Mouse (Mus musculus) limb, embryonic 14.5 days (tissue): ENCODE measurements around the gene Nbea. TPM values are rescaled to one million over a fixed set of nuclear protein-coding genes. Genes with fewer than 3 reads are reported as not detected.
A peak's percentile ranks its signal among the peaks of the same experiment; 100 is the strongest.

Experiments used
- ATAC-seq: fragments of 200-750 bp; cut with Nextera tagmentation; 2 replicates; pipeline ENCODE4 v1.8.0; 2017; ENCODE audit warnings: low read depth, moderate number of reproducible peaks, moderate TSS enrichment; ENCODE audit not compliant: low FRiP score
- DNase-seq: peaks from one replicate; pipeline ENCODE4 v3.0.0-alpha.2; 2015; ENCODE audit warnings: low spot score
- H3K27ac ChIP-seq: fragments of 300-500 bp; sonication (generic); replicated peaks from 2 replicates; pipeline ENCODE4 v1.5.1; 2014; ENCODE audit warnings: low read depth, mild to moderate bottlenecking, low read length, moderate library complexity, mixed read lengths
- H3K27me3 ChIP-seq: fragments of 300-500 bp; sonication (generic); 2 replicates; pipeline ENCODE4 v1.6.1; 2014; ENCODE audit warnings: low read length, mixed read lengths; ENCODE audit not compliant: control insufficient read depth, insufficient read depth
- H3K36me3 ChIP-seq: fragments of 300-500 bp; sonication (generic); 2 replicates; pipeline ENCODE4 v1.6.1; 2014; ENCODE audit warnings: mild to moderate bottlenecking, low read length, moderate library complexity, mixed read lengths; ENCODE audit not compliant: control insufficient read depth, insufficient read depth
- H3K4me1 ChIP-seq: fragments of 300-500 bp; sonication (generic); 2 replicates; pipeline ENCODE4 v1.6.1; 2014; ENCODE audit warnings: antibody characterized with exemption, low read length, mixed read lengths; ENCODE audit not compliant: control insufficient read depth, insufficient read depth
- H3K4me2 ChIP-seq: fragments of 300-500 bp; sonication (generic); replicated peaks from 2 replicates; pipeline ENCODE4 v1.6.1; 2014; ENCODE audit warnings: low read depth, mild to moderate bottlenecking, low read length, moderate library complexity; ENCODE audit not compliant: severe bottlenecking
- H3K4me3 ChIP-seq: fragments of 300-500 bp; sonication (generic); replicated peaks from 2 replicates; pipeline ENCODE4 v1.5.1; 2014; ENCODE audit warnings: low read length
- H3K9ac ChIP-seq: fragments of 300-500 bp; sonication (generic); 2 replicates; pipeline ENCODE4 v1.6.1; 2014; ENCODE audit warnings: mild to moderate bottlenecking, low read depth, low read length, moderate library complexity; ENCODE audit not compliant: severe bottlenecking
- H3K9me3 ChIP-seq: fragments of 300-500 bp; sonication (generic); 2 replicates; pipeline ENCODE4 v1.6.1; 2016; ENCODE audit warnings: low read length; ENCODE audit not compliant: control insufficient read depth
- POLR2A ChIP-seq: fragments of 200-500 bp; IDR thresholded peaks from 2 replicates; pipeline ENCODE4 v1.8.0; 2012; ENCODE audit warnings: inconsistent platforms, mild to moderate bottlenecking, moderate library complexity, borderline replicate concordance; ENCODE audit not compliant: insufficient read depth, insufficient read length; ENCODE audit errors: extremely low read depth
- WGBS: fragments of 180-500 bp; shearing (Covaris S2); extraction: QIAGEN DNeasy Blood & Tissue Kit; methylation state at CpG from one replicate; pipeline ENCODE4 v1.1.7; 2014; 5-methylcytosine and 5-hydroxymethylcytosine counted together
- polyA plus RNA-seq, 2 experiments: library from polyadenylated mRNA; depleted of rRNA in 1 of 2; stranded (reverse) in 1 of 2; unstranded in 1 of 2; fragments of >200 nt; fragmentation: Nextera tagmentation in 1 of 2; extraction: Ambion mirVana in 1 of 2; gene quantifications; 2 replicates each; pipeline versions ENCODE4 v1.2.1 to v1.2.3; 2012 to 2014

Gene Nbea
- polyA plus RNA-seq, 2 experiments, result 20.6 to 34.1 TPM

- H3K4me2 ChIP-seq, result no peak overlapping the region
- ATAC-seq, result no peak
- no peak for DNase-seq
Observed at GRCm38 (mm10) chr3:56039494-56039893, 144.0 kb downstream of the Nbea start.

GRCm38 (mm10) chr3:56034596-56034995 is 148.9 kb downstream of the Nbea start:
- Histone ChIP-seq H3K36me3 (peaks cover 8% of the 10 kb centered on the region), H3K4me2 (no peak overlapping the region), H3K9me3 (no peaks in the 10 kb centered on the region), H3K4me3 (no peak overlapping the region), H3K9ac (no peak overlapping the region), H3K27me3 (no peaks in the 10 kb centered on the region), H3K27ac (no peak overlapping the region), H3K4me1 (no peaks in the 10 kb centered on the region)
- TF ChIP-seq POLR2A, result no peak
- DNase-seq (no peak), ATAC-seq (no peak)
- WGBS, result 83% methylated on average over 3 of the region's 3 CpGs

More at GRCm38 (mm10) chr3:56039494-56039893, 144.0 kb downstream of the Nbea start:
- no peaks in the 10 kb centered on the region for H3K27me3 ChIP-seq
- H3K4me3 ChIP-seq, result no peak overlapping the region
- H3K4me1 ChIP-seq, result no peaks in the 10 kb centered on the region
- no peaks in the 10 kb centered on the region for H3K9me3 ChIP-seq
- no peak overlapping the region for H3K9ac ChIP-seq
- no peak overlapping the region for H3K27ac ChIP-seq
- 93% methylated on average over 1 of the region's 1 CpGs for WGBS
- H3K36me3 ChIP-seq, result peaks cover 3% of the 10 kb centered on the region; the same call in 1 of the 2 replicates
- no peak for TF ChIP-seq POLR2A

- Histone ChIP-seq H3K27me3 (no peaks in the 10 kb centered on the region), H3K27ac (no peak overlapping the region), H3K4me1 (no peaks in the 10 kb centered on the region), H3K4me2 (no peak overlapping the region), H3K9ac (no peak overlapping the region), H3K9me3 (no peaks in the 10 kb centered on the region), H3K36me3 (peaks cover 9% of the 10 kb centered on the region; the same call in 1 of the 2 replicates), H3K4me3 (no peak overlapping the region)
- ATAC-seq (no peak), DNase-seq (no peak)
- WGBS, result 87% methylated on average over 3 of the region's 3 CpGs
- no peak for TF ChIP-seq POLR2A
Observed at GRCm38 (mm10) chr3:56018494-56018893, 165.0 kb downstream of the Nbea start.

GRCm38 (mm10) chr3:56011132-56011531 is 172.4 kb downstream of the Nbea start:
- H3K4me2 ChIP-seq, result no peak overlapping the region
- H3K27me3 ChIP-seq, result no peaks in the 10 kb centered on the region
- H3K36me3 ChIP-seq, result 0 out of 2 replicates have a peak, but pooled peaks cover 2% of the 10 kb centered on the region
- H3K27ac ChIP-seq, result no peak overlapping the region
- DNase-seq (no peak), ATAC-seq (no peak)
- 53% methylated on average over 3 of the region's 3 CpGs for WGBS
- H3K9ac ChIP-seq, result no peak overlapping the region
- H3K4me3 ChIP-seq, result no peak overlapping the region
- H3K9me3 ChIP-seq, result no peaks in the 10 kb centered on the region
- no peak for TF ChIP-seq POLR2A
- no peaks in the 10 kb centered on the region for H3K4me1 ChIP-seq

- H3K4me2 ChIP-seq, result no peak overlapping the region
- 16% methylated on average over 2 of the region's 2 CpGs for WGBS
- H3K27ac ChIP-seq, result no peak overlapping the region
- H3K27me3 ChIP-seq, result no peaks in the 10 kb centered on the region
- H3K4me1 ChIP-seq, result no peaks in the 10 kb centered on the region
- H3K9ac ChIP-seq, result no peak overlapping the region
- TF ChIP-seq POLR2A, result no peak
- ATAC-seq (no peak; the same call in 1 of the 2 replicates), DNase-seq (peak; percentile 87)
- no peak overlapping the region for H3K4me3 ChIP-seq
- H3K9me3 ChIP-seq, result no peaks in the 10 kb centered on the region
- H3K36me3 ChIP-seq, result 0 out of 2 replicates have a peak, but pooled peaks cover 8% of the 10 kb centered on the region
Observed at GRCm38 (mm10) chr3:56007991-56008390, 175.5 kb downstream of the Nbea start.

DNA sequence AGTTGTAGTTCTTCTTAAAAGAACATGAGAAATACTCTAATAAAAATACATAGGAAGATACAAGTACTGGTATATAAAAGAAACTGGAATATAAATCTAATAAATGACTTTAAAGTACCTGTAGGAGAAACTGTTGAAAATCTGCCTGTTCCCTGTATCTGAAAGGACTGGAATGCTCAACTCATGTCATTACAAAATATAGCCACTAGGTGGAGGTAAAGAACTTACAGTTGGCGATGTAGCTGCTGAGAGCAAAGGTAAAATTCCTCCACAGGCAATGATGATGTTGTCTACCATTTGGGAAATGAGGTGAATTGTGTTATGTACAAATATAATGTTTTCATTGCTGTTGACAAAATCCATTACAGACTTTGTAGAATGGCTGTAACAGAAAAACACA is 183.2 kb downstream of the Nbea start:
- no peaks in the 10 kb centered on the region for H3K27me3 ChIP-seq
- no peaks in the 10 kb centered on the region for H3K9me3 ChIP-seq
- H3K9ac ChIP-seq, result no peak overlapping the region
- DNase-seq (peak; percentile 85), ATAC-seq (no peak)
- H3K4me2 ChIP-seq, result no peak overlapping the region
- no peaks in the 10 kb centered on the region for H3K4me1 ChIP-seq
- WGBS, result 0% methylated on average over 1 of the region's 1 CpGs
- H3K36me3 ChIP-seq, result peaks cover 10% of the 10 kb centered on the region; the same call in 1 of the 2 replicates
- H3K4me3 ChIP-seq, result no peak overlapping the region
- no peak overlapping the region for H3K27ac ChIP-seq
- TF ChIP-seq POLR2A, result no peak
